Mouse (Mus musculus): ENCODE results near the gene Pglyrp2. TPM values are rescaled to one million over a fixed set of nuclear protein-coding genes. Genes with fewer than 3 reads are reported as not detected.

The Pglyrp2 gene
- total RNA-seq, 1 experiment = not detected

DNA sequence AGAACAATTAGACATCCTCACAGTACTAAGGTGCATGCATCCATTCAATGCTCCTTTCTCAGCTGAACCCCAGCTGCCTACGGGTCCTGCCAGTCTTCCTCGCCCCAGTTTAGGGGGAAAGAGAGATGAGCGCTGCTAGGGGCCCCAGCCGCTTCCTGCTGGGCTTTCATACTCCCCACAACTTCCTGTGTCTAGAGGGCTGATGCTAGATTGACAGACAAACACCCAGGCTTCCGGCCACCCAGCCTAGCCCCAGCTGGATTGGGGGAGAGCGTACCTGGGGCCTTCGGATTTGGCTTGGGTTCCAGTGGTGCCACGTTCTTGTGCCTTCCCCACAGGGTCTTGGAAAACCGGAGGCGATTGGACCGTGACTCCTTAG, 21.2 kb downstream of the Pglyrp2 start:
- no peaks in the 10 kb centered on the region for H3K9me3 ChIP-seq (ENCODE audit: control insufficient read depth, insufficient read depth, low read depth, low read length)
- no peaks in the 10 kb centered on the region for H3K36me3 ChIP-seq (ENCODE audit: control insufficient read depth, insufficient read depth, low read length, poor library complexity, severe bottlenecking)
- no peak overlapping the region for H3K9ac ChIP-seq (ENCODE audit: insufficient read depth, low read depth, low read length, poor library complexity, severe bottlenecking)
- no peak for TF ChIP-seq CHD2 (IDR thresholded peaks at IDR 0.05; ENCODE audit: low read depth, low read length)
- TF ChIP-seq ZC3H11A (IDR thresholded peaks at IDR 0.05; ENCODE audit: borderline replicate concordance, low read depth, low read length) = no peak
- TF ChIP-seq ZNF384 (IDR thresholded peaks at IDR 0.05; ENCODE audit: low read depth, low read length) = no peak
- no peak for TF ChIP-seq MAFK (IDR thresholded peaks at IDR 0.05; ENCODE audit: insufficient read depth, low read depth, low read length)
- no peak for TF ChIP-seq HCFC1 (IDR thresholded peaks at IDR 0.05; ENCODE audit: borderline replicate concordance, insufficient read depth, low read length)
- H3K27ac ChIP-seq (ENCODE audit: insufficient read depth, low read depth, low read length, poor library complexity, severe bottlenecking) = no peak overlapping the region
- in situ Hi-C loops (cut with MboI; ENCODE audit: low sequenced_read_pairs in 2 of 2, unreplicated experiment in 2 of 2) = no loop called here
- H3K4me3 ChIP-seq (ENCODE audit: insufficient read depth in 1 of 2, low read depth in 1 of 2, low read length in 2 of 2, poor library complexity in 1 of 2, severe bottlenecking in 1 of 2) = peak overlapping the region in 1 of 2 experiments; percentile 28; a peak in 1 of 4 replicates
- no peak for DNase-seq (ENCODE audit: low read depth, low spot score)
- no peaks in the 10 kb centered on the region for H3K4me1 ChIP-seq (ENCODE audit: control insufficient read depth in 2 of 2, insufficient read depth in 2 of 2, low read length in 2 of 2, poor library complexity in 1 of 2)

- H3K27ac ChIP-seq (ENCODE audit: insufficient read depth, low read depth, low read length, poor library complexity, severe bottlenecking) = no peak overlapping the region
- no peak for TF ChIP-seq ZC3H11A (IDR thresholded peaks at IDR 0.05; ENCODE audit: borderline replicate concordance, low read depth, low read length)
- TF ChIP-seq CHD2 (IDR thresholded peaks at IDR 0.05; ENCODE audit: low read depth, low read length) = no peak
- TF ChIP-seq ZNF384 (IDR thresholded peaks at IDR 0.05; ENCODE audit: low read depth, low read length) = no peak
- TF ChIP-seq MAFK (IDR thresholded peaks at IDR 0.05; ENCODE audit: insufficient read depth, low read depth, low read length) = no peak
- TF ChIP-seq HCFC1 (IDR thresholded peaks at IDR 0.05; ENCODE audit: borderline replicate concordance, insufficient read depth, low read length) = no peak
- DNase-seq (ENCODE audit: low read depth, low spot score) = no peak
- in situ Hi-C loops (cut with MboI; ENCODE audit: low sequenced_read_pairs in 2 of 2, unreplicated experiment in 2 of 2) = no loop called here
- no peak overlapping the region for H3K4me3 ChIP-seq (ENCODE audit: insufficient read depth in 1 of 2, low read depth in 1 of 2, low read length in 2 of 2, poor library complexity in 1 of 2, severe bottlenecking in 1 of 2)
- H3K36me3 ChIP-seq (ENCODE audit: control insufficient read depth, insufficient read depth, low read length, poor library complexity, severe bottlenecking) = no peaks in the 10 kb centered on the region
- no peaks in the 10 kb centered on the region for H3K4me1 ChIP-seq (ENCODE audit: control insufficient read depth in 2 of 2, insufficient read depth in 2 of 2, low read length in 2 of 2, poor library complexity in 1 of 2)
- no peak overlapping the region for H3K9ac ChIP-seq (ENCODE audit: insufficient read depth, low read depth, low read length, poor library complexity, severe bottlenecking)
- no peaks in the 10 kb centered on the region for H3K9me3 ChIP-seq (ENCODE audit: control insufficient read depth, insufficient read depth, low read depth, low read length)
These were observed 21.8 kb downstream of the Pglyrp2 start for GRCm38 (mm10) chr17:32402011-32402778.

GRCm38 (mm10) chr17:32396266-32396665, 27.7 kb downstream of the Pglyrp2 start:
- DNase-seq (ENCODE audit: low read depth, low spot score) = no peak

DNA sequence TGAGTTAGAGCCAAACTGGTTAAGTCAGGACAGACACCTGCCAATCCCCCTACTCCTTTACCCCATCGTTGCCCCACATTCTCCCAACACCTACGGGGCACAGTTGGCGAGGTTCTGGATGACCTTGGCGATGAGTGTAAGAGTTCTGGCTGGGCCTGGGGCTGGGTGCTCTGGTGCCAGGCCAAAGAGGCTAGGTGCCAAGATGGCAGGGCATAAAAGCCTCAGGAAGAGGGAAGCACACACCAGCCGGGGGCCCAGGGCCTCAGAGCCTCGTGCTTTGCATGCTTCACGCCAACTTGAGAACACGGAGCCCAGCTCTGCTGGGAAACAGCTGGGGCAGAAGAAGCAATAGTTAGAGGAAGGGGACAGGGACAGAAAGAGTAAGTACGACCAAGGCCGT, 30.0 kb downstream of the Pglyrp2 start:
- Histone ChIP-seq H3K4me1 (ENCODE audit: control insufficient read depth in 2 of 2, insufficient read depth in 2 of 2, low read length in 2 of 2, poor library complexity in 1 of 2) (no peaks in the 10 kb centered on the region; a peak in 1 of 4 replicates), H3K9ac (ENCODE audit: insufficient read depth, low read depth, low read length, poor library complexity, severe bottlenecking) (no peak overlapping the region), H3K9me3 (ENCODE audit: control insufficient read depth, insufficient read depth, low read depth, low read length) (no peaks in the 10 kb centered on the region), H3K36me3 (ENCODE audit: control insufficient read depth, insufficient read depth, low read length, poor library complexity, severe bottlenecking) (no peaks in the 10 kb centered on the region), H3K27ac (ENCODE audit: insufficient read depth, low read depth, low read length, poor library complexity, severe bottlenecking) (no peak overlapping the region), H3K4me3 (ENCODE audit: insufficient read depth in 1 of 2, low read depth in 1 of 2, low read length in 2 of 2, poor library complexity in 1 of 2, severe bottlenecking in 1 of 2) (no peak overlapping the region)
- no peak for DNase-seq (ENCODE audit: low read depth, low spot score)
- in situ Hi-C loops (cut with MboI; ENCODE audit: low sequenced_read_pairs in 2 of 2, unreplicated experiment in 2 of 2) = no loop called here
- TF ChIP-seq ZNF384 (IDR thresholded peaks at IDR 0.05; ENCODE audit: low read depth, low read length) (no peak), MAFK (IDR thresholded peaks at IDR 0.05; ENCODE audit: insufficient read depth, low read depth, low read length) (no peak), HCFC1 (IDR thresholded peaks at IDR 0.05; ENCODE audit: borderline replicate concordance, insufficient read depth, low read length) (no peak), ZC3H11A (IDR thresholded peaks at IDR 0.05; ENCODE audit: borderline replicate concordance, low read depth, low read length) (no peak), CHD2 (IDR thresholded peaks at IDR 0.05; ENCODE audit: low read depth, low read length) (no peak)

More at GRCm38 (mm10) chr17:32396266-32396665, 27.7 kb downstream of the Pglyrp2 start:
- Histone ChIP-seq H3K27ac (ENCODE audit: insufficient read depth, low read depth, low read length, poor library complexity, severe bottlenecking) (no peak overlapping the region), H3K4me1 (ENCODE audit: control insufficient read depth in 2 of 2, insufficient read depth in 2 of 2, low read length in 2 of 2, poor library complexity in 1 of 2) (no peaks in the 10 kb centered on the region), H3K9ac (ENCODE audit: insufficient read depth, low read depth, low read length, poor library complexity, severe bottlenecking) (peak overlapping the region; percentile 23), H3K9me3 (ENCODE audit: control insufficient read depth, insufficient read depth, low read depth, low read length) (no peaks in the 10 kb centered on the region), H3K4me3 (ENCODE audit: insufficient read depth in 1 of 2, low read depth in 1 of 2, low read length in 2 of 2, poor library complexity in 1 of 2, severe bottlenecking in 1 of 2) (peak overlapping the region; percentile 51 to 58), H3K36me3 (ENCODE audit: control insufficient read depth, insufficient read depth, low read length, poor library complexity, severe bottlenecking) (no peaks in the 10 kb centered on the region)
- no peak for TF ChIP-seq ZC3H11A (IDR thresholded peaks at IDR 0.05; ENCODE audit: borderline replicate concordance, low read depth, low read length)
- TF ChIP-seq CHD2 (IDR thresholded peaks at IDR 0.05; ENCODE audit: low read depth, low read length) = no peak
- no peak for TF ChIP-seq ZNF384 (IDR thresholded peaks at IDR 0.05; ENCODE audit: low read depth, low read length)
- TF ChIP-seq HCFC1 (IDR thresholded peaks at IDR 0.05; ENCODE audit: borderline replicate concordance, insufficient read depth, low read length) = no peak
- TF ChIP-seq MAFK (IDR thresholded peaks at IDR 0.05; ENCODE audit: insufficient read depth, low read depth, low read length) = no peak
- in situ Hi-C loops (cut with MboI; ENCODE audit: low sequenced_read_pairs in 2 of 2, unreplicated experiment in 2 of 2) = no loop called here

Measured in ES-E14 (cell line).